Mouse (Mus musculus): ENCODE results near the gene Rhox2c. TPM values are rescaled to one million over a fixed set of nuclear protein-coding genes. Genes with fewer than 3 reads are reported as not detected.

The Rhox2c gene
- polyA plus RNA-seq (2017; shearing (Covaris generic)), result not detected

GRCm38 (mm10) chrX:37453380-37453779, at the start of gene Rhox2c:
Gene Rhox2c, plus strand, starts transcription at chrX:37453680.

GRCm38 (mm10) chrX:37411767-37412166, 41.7 kb upstream of the Rhox2c start, which contains the start of gene Rhox2b:
Gene Rhox2b, plus strand, starts transcription at chrX:37412067.

DNA sequence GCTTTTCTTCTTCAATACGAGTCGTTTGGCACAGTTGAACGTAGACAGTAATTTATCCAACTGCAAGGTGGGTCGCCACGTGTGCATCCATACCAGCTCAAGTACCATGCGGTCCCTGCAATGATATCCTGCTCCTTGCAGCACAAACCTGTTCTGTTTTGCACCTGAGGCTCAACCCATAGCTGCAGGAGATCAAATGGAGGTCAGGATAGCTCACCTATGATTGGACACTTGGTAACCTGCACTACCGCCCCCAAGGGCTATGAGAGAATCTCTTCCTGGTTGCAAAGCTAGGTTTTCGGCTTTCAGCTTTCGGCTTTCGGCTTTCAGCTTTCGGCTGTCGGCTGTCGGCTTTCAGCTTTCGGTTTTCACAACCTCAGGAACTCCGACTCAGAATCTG, 21.3 kb upstream of the Rhox2c start, which contains the start of gene Rhox4b:
Gene Rhox4b, plus strand, starts transcription at position 301 of the 400 bp plus-strand sequence.

DNA sequence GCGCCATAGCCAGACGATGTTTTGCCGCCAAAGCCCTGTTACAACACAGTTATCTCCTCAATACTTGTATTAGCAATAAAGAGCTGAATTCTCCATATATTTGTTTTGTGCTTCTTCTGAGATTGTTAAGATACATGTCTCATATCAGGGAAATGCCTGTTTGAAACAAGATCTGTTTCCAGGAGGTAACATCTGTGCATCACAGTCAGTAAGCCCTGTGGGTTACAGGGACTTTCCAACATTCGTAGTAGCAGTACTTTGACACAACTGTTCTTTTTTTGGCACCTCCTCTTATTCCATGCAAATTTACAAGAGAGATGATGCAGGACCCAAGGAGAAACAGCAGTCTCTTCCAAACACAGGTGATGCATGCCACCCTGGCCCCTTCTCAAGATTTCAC, 4.8 kb downstream of the Rhox2c start, which contains the start of gene Rhox3c:
Gene Rhox3c, plus strand, starts transcription at position 301 of the 400 bp plus-strand sequence.

DNA sequence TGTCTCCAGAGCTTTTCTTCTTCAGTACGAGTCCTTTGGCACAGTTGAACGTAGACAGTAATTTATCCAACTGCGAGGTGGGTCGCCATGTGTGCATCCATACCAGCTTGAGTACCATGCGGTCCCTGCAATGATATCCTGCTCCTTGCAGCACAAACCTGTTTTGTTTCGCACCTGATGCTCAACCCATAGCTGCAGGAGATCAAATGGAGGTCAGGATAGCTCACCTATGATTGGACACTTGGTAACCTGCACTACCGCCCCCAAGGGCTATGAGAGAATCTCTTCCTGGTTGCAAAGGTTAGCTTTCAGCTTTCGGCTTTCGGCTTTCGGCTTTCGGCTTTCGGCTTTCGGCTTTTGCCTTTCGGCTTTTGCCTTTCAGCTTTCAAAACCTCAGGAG, 26.6 kb downstream of the Rhox2c start, which contains the start of gene Rhox4c:
Gene Rhox4c, plus strand, starts transcription at position 301 of the 400 bp plus-strand sequence.

GRCm38 (mm10) chrX:37514059-37514458, 60.6 kb downstream of the Rhox2c start, which contains the start of gene Rhox4d:
Gene Rhox4d, plus strand, starts transcription at chrX:37514359.

Other genes starting within 250 kb of the Rhox2c start
- not detected for gene Gm9, start 242.6 kb upstream of the Rhox2c start, polyA plus RNA-seq (2017; shearing (Covaris generic))
- gene Rhox1, start 231.4 kb upstream of the Rhox2c start, polyA plus RNA-seq (2017; shearing (Covaris generic)), result under 1 TPM in 1 of 2 experiments, not detected in 1; 0.33 TPM
- not detected for gene Rhox2a, start 208.7 kb upstream of the Rhox2c start, polyA plus RNA-seq (2017; shearing (Covaris generic))
- not detected for gene Rhox3a, start 203.8 kb upstream of the Rhox2c start, polyA plus RNA-seq (2017; shearing (Covaris generic))
- gene Rhox4a, start 188.3 kb upstream of the Rhox2c start, polyA plus RNA-seq (2017; shearing (Covaris generic)), result not detected
- gene Rhox3a2, start 73.7 kb upstream of the Rhox2c start, polyA plus RNA-seq (2017; shearing (Covaris generic)), result not detected
- under 1 TPM in 1 of 2 experiments, not detected in 1; 0.61 TPM for gene Rhox4a2, start 62.8 kb upstream of the Rhox2c start, polyA plus RNA-seq (2017; shearing (Covaris generic))
- not detected for gene Rhox2b, start 41.6 kb upstream of the Rhox2c start, polyA plus RNA-seq (2017; shearing (Covaris generic))
- under 1 TPM in 1 of 2 experiments, not detected in 1; 0.55 TPM for gene Rhox4b, start 21.2 kb upstream of the Rhox2c start, polyA plus RNA-seq (2017; shearing (Covaris generic))
- not detected for gene Rhox3c, start 4.9 kb downstream of the Rhox2c start, polyA plus RNA-seq (2017; shearing (Covaris generic))
- gene Rhox4c, start 26.7 kb downstream of the Rhox2c start, polyA plus RNA-seq (2017; shearing (Covaris generic)), result not detected
- not detected for gene Rhox2d, start 39.7 kb downstream of the Rhox2c start, polyA plus RNA-seq (2017; shearing (Covaris generic))
- under 1 TPM in 1 of 2 experiments, not detected in 1; 0.25 TPM for gene Rhox4d, start 60.7 kb downstream of the Rhox2c start, polyA plus RNA-seq (2017; shearing (Covaris generic))
- gene Rhox2e, start 76.8 kb downstream of the Rhox2c start, polyA plus RNA-seq (2017; shearing (Covaris generic)), result not detected
- gene Rhox3e, start 88.3 kb downstream of the Rhox2c start, polyA plus RNA-seq (2017; shearing (Covaris generic)), result not detected
- gene Rhox4e, start 103.7 kb downstream of the Rhox2c start, polyA plus RNA-seq (2017; shearing (Covaris generic)), result under 1 TPM in 1 of 2 experiments, not detected in 1; 0.57 TPM
- gene Rhox2f, start 117.7 kb downstream of the Rhox2c start, polyA plus RNA-seq (2017; shearing (Covaris generic)), result not detected
- gene Rhox3f, start 127.3 kb downstream of the Rhox2c start, polyA plus RNA-seq (2017; shearing (Covaris generic)), result not detected
- gene Rhox4f, start 154.0 kb downstream of the Rhox2c start, polyA plus RNA-seq (2017; shearing (Covaris generic)), result not detected
- gene Rhox3g, start 174.9 kb downstream of the Rhox2c start, polyA plus RNA-seq (2017; shearing (Covaris generic)), result not detected
- not detected for gene Rhox2g, start 189.8 kb downstream of the Rhox2c start, polyA plus RNA-seq (2017; shearing (Covaris generic))
- gene Rhox4g, start 197.6 kb downstream of the Rhox2c start, polyA plus RNA-seq (2017; shearing (Covaris generic)), result under 1 TPM in 1 of 2 experiments, not detected in 1; 0.31 TPM
- gene Rhox3h, start 215.1 kb downstream of the Rhox2c start, polyA plus RNA-seq (2017; shearing (Covaris generic)), result not detected
- not detected for gene Rhox2h, start 219.6 kb downstream of the Rhox2c start, polyA plus RNA-seq (2017; shearing (Covaris generic))

Measured in activated CD4-positive, CD25-positive, alpha-beta regulatory T cell (primary cell).